Mouse (Mus musculus): Measurements from ENCODE around the gene Psma5. TPM values are rescaled to one million over a fixed set of nuclear protein-coding genes. Genes with fewer than 3 reads are reported as not detected.

The Psma5 gene
- polyA plus RNA-seq (2015; fragmentation: Nextera tagmentation; extraction: Ambion mirVana), result 193 and 195 TPM in 2 replicates

- peaks cover 2% of the 10 kb centered on the region for H3K36me3 ChIP-seq (ENCODE audit: control insufficient read depth, insufficient read depth)
Observed at GRCm38 (mm10) chr3:108256719-108257637, at the start of gene Psma5. Psma5 (plus strand) TSS chr3:108256926.

GRCm38 (mm10) chr3:108209001-108209400 is 47.7 kb upstream of the Psma5 start:
- H3K27ac ChIP-seq (ENCODE audit: low read length), result no peak overlapping the region
- H3K9ac ChIP-seq (ENCODE audit: low read length), result peak overlapping the region; percentile 8; the same call in 1 of the 2 replicates
- WGBS, result 80% methylated on average over 3 of the region's 3 CpGs
- no peaks in the 10 kb centered on the region for H3K27me3 ChIP-seq (ENCODE audit: control insufficient read depth, insufficient read depth, low read length)
- H3K4me3 ChIP-seq (ENCODE audit: low read length), result no peak overlapping the region; the same call in 1 of the 2 replicates
- H3K4me1 ChIP-seq (ENCODE audit: control insufficient read depth, insufficient read depth, low read length), result peaks cover 16% of the 10 kb centered on the region
- H3K4me2 ChIP-seq (ENCODE audit: low read depth, low read length), result peak overlapping the region; percentile 83
- no peaks in the 10 kb centered on the region for H3K9me3 ChIP-seq (replicated peaks; ENCODE audit: control insufficient read depth, low read length)
- no peak for ATAC-seq (replicated peaks; ENCODE audit: extremely low read depth, insufficient read depth, low FRiP score)
- H3K36me3 ChIP-seq (ENCODE audit: control insufficient read depth, insufficient read depth), result peaks cover 9% of the 10 kb centered on the region

More at GRCm38 (mm10) chr3:108256719-108257637, at the start of gene Psma5:
- WGBS, result under 1% methylated on average over 79 of the region's 79 CpGs
- Histone ChIP-seq H3K4me3 (ENCODE audit: low read length) (peak within 1 kb of the TSS; percentile 100), H3K27me3 (ENCODE audit: control insufficient read depth, insufficient read depth, low read length) (no peaks in the 10 kb centered on the region), H3K4me1 (ENCODE audit: control insufficient read depth, insufficient read depth, low read length) (peaks cover 10% of the 10 kb centered on the region), H3K9ac (ENCODE audit: low read length) (peak within 1 kb of the TSS; percentile 98), H3K4me2 (ENCODE audit: low read depth, low read length) (peak within 1 kb of the TSS; percentile 95), H3K27ac (ENCODE audit: low read length) (peak within 1 kb of the TSS; percentile 56), H3K9me3 (replicated peaks; ENCODE audit: control insufficient read depth, low read length) (no peaks in the 10 kb centered on the region)
- ATAC-seq (replicated peaks; ENCODE audit: extremely low read depth, insufficient read depth, low FRiP score), result peak; percentile 99

GRCm38 (mm10) chr3:108209536-108209935 is 47.2 kb upstream of the Psma5 start:
- H3K27ac ChIP-seq (ENCODE audit: low read length), result no peak overlapping the region
- ATAC-seq (replicated peaks; ENCODE audit: extremely low read depth, insufficient read depth, low FRiP score), result no peak
- WGBS, result 10% methylated on average over 8 of the region's 8 CpGs
- H3K4me2 ChIP-seq (ENCODE audit: low read depth, low read length), result peak overlapping the region; percentile 83
- H3K36me3 ChIP-seq (ENCODE audit: control insufficient read depth, insufficient read depth), result peaks cover 9% of the 10 kb centered on the region
- H3K27me3 ChIP-seq (ENCODE audit: control insufficient read depth, insufficient read depth, low read length), result no peaks in the 10 kb centered on the region
- H3K9ac ChIP-seq (ENCODE audit: low read length), result peak overlapping the region; percentile 71
- no peaks in the 10 kb centered on the region for H3K9me3 ChIP-seq (replicated peaks; ENCODE audit: control insufficient read depth, low read length)
- peaks cover 16% of the 10 kb centered on the region for H3K4me1 ChIP-seq (ENCODE audit: control insufficient read depth, insufficient read depth, low read length)
- H3K4me3 ChIP-seq (ENCODE audit: low read length), result peak overlapping the region; percentile 57

- Histone ChIP-seq H3K36me3 (ENCODE audit: control insufficient read depth, insufficient read depth) (peaks cover 7% of the 10 kb centered on the region), H3K4me3 (ENCODE audit: low read length) (peak overlapping the region; percentile 57), H3K4me2 (ENCODE audit: low read depth, low read length) (peak overlapping the region; percentile 90), H3K27me3 (ENCODE audit: control insufficient read depth, insufficient read depth, low read length) (no peaks in the 10 kb centered on the region), H3K27ac (ENCODE audit: low read length) (peak overlapping the region; percentile 87), H3K9me3 (replicated peaks; ENCODE audit: control insufficient read depth, low read length) (no peaks in the 10 kb centered on the region), H3K9ac (ENCODE audit: low read length) (peak overlapping the region; percentile 76), H3K4me1 (ENCODE audit: control insufficient read depth, insufficient read depth, low read length) (peaks cover 16% of the 10 kb centered on the region)
- under 1% methylated on average over 66 of the region's 72 CpGs for WGBS
- peak; percentile 95 for ATAC-seq (replicated peaks; ENCODE audit: extremely low read depth, insufficient read depth, low FRiP score)
Observed at GRCm38 (mm10) chr3:108209946-108210770, 46.6 kb upstream of the Psma5 start.

- Histone ChIP-seq H3K27me3 (ENCODE audit: control insufficient read depth, insufficient read depth, low read length) (no peaks in the 10 kb centered on the region), H3K36me3 (ENCODE audit: control insufficient read depth, insufficient read depth) (peaks cover 5% of the 10 kb centered on the region; the same call in 1 of the 2 replicates), H3K4me3 (ENCODE audit: low read length) (peak within 1 kb of the TSS; percentile 57), H3K27ac (ENCODE audit: low read length) (peak within 1 kb of the TSS; percentile 87), H3K9ac (ENCODE audit: low read length) (peak within 1 kb of the TSS; percentile 76), H3K4me2 (ENCODE audit: low read depth, low read length) (peak within 1 kb of the TSS; percentile 90), H3K4me1 (ENCODE audit: control insufficient read depth, insufficient read depth, low read length) (peaks cover 16% of the 10 kb centered on the region), H3K9me3 (replicated peaks; ENCODE audit: control insufficient read depth, low read length) (no peaks in the 10 kb centered on the region)
- ATAC-seq (replicated peaks; ENCODE audit: extremely low read depth, insufficient read depth, low FRiP score), result peak; percentile 72
- WGBS, result under 1% methylated on average over 14 of the region's 14 CpGs
Observed at GRCm38 (mm10) chr3:108210771-108211139, 46.0 kb upstream of the Psma5 start, which contains the start of gene Atxn7l2. Atxn7l2 (minus strand) TSS chr3:108210934.

- Histone ChIP-seq H3K4me3 (ENCODE audit: low read length) (no peak overlapping the region), H3K27ac (ENCODE audit: low read length) (no peak overlapping the region), H3K9ac (ENCODE audit: low read length) (no peak overlapping the region), H3K4me2 (ENCODE audit: low read depth, low read length) (no peak overlapping the region), H3K4me1 (ENCODE audit: control insufficient read depth, insufficient read depth, low read length) (peaks cover 16% of the 10 kb centered on the region), H3K9me3 (replicated peaks; ENCODE audit: control insufficient read depth, low read length) (no peaks in the 10 kb centered on the region), H3K27me3 (ENCODE audit: control insufficient read depth, insufficient read depth, low read length) (no peaks in the 10 kb centered on the region), H3K36me3 (ENCODE audit: control insufficient read depth, insufficient read depth) (no peaks in the 10 kb centered on the region)
- WGBS, result 87% methylated on average over 6 of the region's 6 CpGs
- ATAC-seq (replicated peaks; ENCODE audit: extremely low read depth, insufficient read depth, low FRiP score), result no peak
Observed at GRCm38 (mm10) chr3:108211845-108212244, 44.9 kb upstream of the Psma5 start.

- no peak overlapping the region for H3K27ac ChIP-seq (ENCODE audit: low read length)
- no peaks in the 10 kb centered on the region for H3K9me3 ChIP-seq (replicated peaks; ENCODE audit: control insufficient read depth, low read length)
- no peak overlapping the region for H3K9ac ChIP-seq (ENCODE audit: low read length)
- no peaks in the 10 kb centered on the region for H3K27me3 ChIP-seq (ENCODE audit: control insufficient read depth, insufficient read depth, low read length)
- ATAC-seq (replicated peaks; ENCODE audit: extremely low read depth, insufficient read depth, low FRiP score), result no peak
- peaks cover 11% of the 10 kb centered on the region for H3K4me1 ChIP-seq (ENCODE audit: control insufficient read depth, insufficient read depth, low read length)
- 80% methylated on average over 8 of the region's 8 CpGs for WGBS
- no peak overlapping the region for H3K4me3 ChIP-seq (ENCODE audit: low read length)
- no peaks in the 10 kb centered on the region for H3K36me3 ChIP-seq (ENCODE audit: control insufficient read depth, insufficient read depth)
- no peak overlapping the region for H3K4me2 ChIP-seq (ENCODE audit: low read depth, low read length)
Observed at GRCm38 (mm10) chr3:108212406-108212805, 44.3 kb upstream of the Psma5 start.

GRCm38 (mm10) chr3:108214734-108215133 is 42.0 kb upstream of the Psma5 start:
- Histone ChIP-seq H3K36me3 (ENCODE audit: control insufficient read depth, insufficient read depth) (no peaks in the 10 kb centered on the region), H3K4me3 (ENCODE audit: low read length) (no peak overlapping the region), H3K27me3 (ENCODE audit: control insufficient read depth, insufficient read depth, low read length) (0 out of 2 replicates have a peak, but pooled peaks cover 3% of the 10 kb centered on the region), H3K9ac (ENCODE audit: low read length) (no peak overlapping the region), H3K4me1 (ENCODE audit: control insufficient read depth, insufficient read depth, low read length) (peaks cover 4% of the 10 kb centered on the region; the same call in 1 of the 2 replicates), H3K9me3 (replicated peaks; ENCODE audit: control insufficient read depth, low read length) (no peaks in the 10 kb centered on the region), H3K27ac (ENCODE audit: low read length) (no peak overlapping the region), H3K4me2 (ENCODE audit: low read depth, low read length) (no peak overlapping the region)
- ATAC-seq (replicated peaks; ENCODE audit: extremely low read depth, insufficient read depth, low FRiP score), result no peak
- whole genome bisulfite sequencing, result 11% methylated on average over 5 of the region's 5 CpGs

All from heart, embryonic 16.5 days (tissue).